Mouse (Mus musculus): ENCODE measurements at regions not wholly inside any gene's neighbourhood (a gene's known extent, or its start where the extent isn't known, plus 50 kb on each side); places are given as distances from the start of the nearest gene placed in this dataset.

DNA sequence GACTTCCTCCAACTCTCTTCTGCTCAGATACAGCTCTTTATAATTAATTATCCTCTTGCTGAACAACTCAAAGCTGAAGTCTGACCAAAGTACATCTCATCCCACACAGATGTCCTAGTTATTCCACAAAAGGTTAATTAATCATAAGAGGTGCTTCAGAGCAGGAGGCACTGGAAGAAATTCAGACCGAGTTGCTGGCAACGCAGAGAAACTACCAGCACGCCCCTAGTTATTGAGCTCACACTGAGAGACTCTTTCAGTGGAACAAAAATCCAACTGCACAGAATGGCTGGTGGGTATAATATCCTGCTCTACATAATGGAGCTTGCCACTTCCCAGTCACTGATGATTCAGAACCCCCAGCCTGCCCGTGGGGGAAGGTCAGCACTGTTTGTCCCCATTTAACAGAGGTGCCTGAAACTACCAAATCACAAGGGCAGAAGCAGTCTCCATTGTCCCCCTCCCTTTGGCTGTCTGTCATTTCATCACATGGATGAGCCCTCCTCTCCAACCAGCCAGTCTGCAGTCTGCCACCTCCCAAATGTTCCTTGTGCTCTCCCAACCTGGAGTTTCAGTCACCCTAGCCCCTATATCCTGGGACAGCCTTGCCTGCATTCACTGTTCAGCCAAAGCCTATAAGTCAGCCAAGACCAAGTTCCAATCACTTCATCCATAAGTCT, 170.3 kb upstream of the Creb1 start:
- DNase-seq (ENCODE audit: low read depth, low spot score), result no peak

DNA sequence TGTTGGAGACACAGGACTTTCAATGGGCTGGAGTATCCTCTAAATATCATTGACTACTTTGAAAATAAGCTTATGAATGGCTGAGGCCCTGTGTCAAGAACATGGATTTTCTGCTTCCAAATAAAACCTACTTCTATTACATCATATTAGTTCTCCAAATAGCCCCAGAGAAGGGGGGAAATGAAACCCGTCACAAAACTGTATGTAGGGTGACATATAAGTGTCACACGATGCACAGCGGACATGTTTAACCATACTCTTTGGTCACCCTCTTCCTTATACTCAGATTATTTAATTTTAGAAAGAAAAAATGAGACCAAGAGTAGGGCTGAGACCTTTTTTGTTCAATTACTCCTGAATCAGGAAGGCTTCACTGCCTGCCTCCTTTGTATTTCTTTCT, 189.2 kb upstream of the Creb1 start:
- DNase-seq (ENCODE audit: low read depth, low spot score), result no peak

DNA sequence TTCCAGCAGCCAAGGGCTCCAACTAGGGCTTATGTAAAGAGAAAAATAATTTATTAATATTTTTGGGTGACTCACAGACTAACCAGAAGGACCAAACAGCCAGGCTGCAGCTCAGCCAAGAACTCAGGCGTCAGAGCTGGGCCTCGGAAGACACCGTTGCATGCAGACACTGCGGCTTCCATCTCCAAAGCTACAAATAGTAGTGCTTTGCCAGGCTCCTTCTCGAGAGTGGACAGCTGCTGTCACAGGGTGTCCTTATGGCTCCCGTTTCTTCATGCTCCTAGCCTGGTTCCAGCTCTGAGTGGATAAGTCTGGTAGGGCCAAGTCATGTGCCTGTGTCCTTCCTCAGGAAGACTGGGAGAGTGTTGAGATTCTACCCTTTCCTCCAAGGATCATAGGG, 190.8 kb upstream of the Creb1 start:
- no peak for DNase-seq (ENCODE audit: low read depth, low spot score)

DNA sequence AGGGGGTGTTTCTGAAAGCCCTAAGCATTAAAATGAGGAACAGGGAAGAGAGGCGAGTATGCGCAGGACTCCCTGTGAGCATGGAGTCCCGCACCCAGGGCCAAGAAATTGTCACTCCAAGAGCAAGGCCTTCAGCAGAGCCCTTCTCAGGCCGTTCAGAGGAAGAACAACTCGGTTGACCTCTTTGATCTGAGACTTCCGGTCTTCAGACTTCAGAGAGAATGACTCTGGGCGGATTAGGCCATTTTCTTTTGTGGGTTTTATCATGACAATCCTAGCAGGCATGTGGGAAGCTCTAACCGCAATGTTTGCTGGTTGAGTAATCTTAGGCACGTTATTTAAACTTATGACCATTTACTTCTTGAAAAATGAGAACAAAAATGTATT, 193.9 kb upstream of the Creb1 start:
- peak; percentile 70 for DNase-seq (ENCODE audit: low read depth, low spot score)

DNA sequence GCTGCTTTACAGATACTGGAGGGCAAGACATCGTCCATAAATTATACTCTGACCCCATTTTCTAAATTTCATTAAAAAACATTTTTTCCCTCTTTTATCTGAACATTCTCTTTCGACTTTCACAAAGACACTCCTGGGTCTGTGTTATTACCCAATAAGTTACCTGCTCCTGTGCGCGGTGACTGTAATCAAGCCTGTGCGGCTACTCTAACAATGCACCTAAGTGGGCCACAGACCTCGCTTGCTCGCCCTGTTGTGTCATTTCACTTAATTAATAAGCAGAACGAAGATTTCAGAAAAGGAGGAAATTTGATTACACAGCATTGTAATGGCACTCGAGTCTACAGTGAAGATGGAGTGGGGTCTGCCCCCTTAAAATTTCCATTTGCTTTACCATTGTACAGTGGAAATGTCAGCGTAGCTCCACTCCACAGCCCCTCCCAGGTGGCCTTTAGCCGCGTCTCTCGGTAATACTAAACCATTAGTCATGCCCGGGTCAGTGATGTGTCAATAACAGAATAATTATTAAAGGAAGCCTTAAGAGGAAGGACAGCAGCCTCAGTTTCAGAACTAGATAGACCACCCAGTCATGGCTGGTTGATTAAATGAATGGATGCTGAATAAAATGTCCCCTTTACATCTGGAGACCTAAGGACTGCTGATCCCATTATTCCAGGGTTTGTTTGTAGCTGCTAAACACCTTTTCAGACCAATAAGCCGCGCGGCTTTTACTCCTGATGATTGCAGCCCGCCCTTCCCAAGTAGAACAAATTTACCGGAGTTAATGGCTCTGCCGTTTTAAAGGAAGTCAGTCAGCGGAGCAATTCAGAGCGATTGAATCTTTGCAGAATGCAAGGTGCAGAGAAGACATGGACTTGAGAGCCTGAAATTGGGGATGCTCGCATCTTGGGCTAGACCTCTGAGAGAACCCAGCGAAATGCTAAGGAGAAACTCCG, 194.5 kb upstream of the Creb1 start:
- DNase-seq (ENCODE audit: low read depth, low spot score), result no peak

DNA sequence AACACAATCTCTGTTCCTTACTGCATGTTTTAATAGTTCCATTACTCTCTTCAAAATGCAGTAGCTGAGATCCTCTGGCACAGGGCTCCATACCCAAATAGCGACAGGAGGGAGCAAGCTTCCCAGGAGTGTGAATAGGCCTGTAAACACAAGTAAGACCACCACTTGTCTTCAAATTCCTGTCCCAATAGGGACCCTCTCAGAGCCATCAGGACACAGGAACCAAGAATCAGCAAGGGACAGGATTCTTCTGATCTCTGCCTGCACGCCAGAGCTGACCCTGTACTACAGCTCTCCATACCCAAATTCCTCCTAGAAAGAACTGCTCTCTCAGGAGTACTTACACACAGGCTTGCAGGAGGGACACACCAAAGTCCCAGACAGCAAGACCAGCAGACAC, 200.9 kb upstream of the Creb1 start:
- no peak for DNase-seq (ENCODE audit: low read depth, low spot score)

DNA sequence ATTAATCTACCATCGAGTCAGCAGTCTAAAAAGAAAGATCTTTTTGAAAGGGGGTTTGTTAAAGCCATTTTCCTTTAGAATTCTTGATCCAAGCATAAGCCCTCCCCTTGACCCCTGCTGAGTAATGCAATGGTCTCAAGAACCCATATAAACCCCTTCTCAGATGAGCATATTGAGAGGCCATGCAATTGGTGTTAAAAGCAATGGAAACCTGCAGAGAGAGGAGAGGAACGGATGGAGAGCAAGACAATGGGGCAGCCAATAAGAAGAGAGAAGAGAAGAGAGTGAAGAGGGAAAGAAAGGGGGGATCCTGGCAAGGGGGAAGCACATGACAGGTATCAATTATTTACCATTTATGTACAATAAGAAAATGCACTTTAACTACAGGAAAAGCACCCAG, 201.7 kb upstream of the Creb1 start:
- DNase-seq (ENCODE audit: low read depth, low spot score), result no peak

DNA sequence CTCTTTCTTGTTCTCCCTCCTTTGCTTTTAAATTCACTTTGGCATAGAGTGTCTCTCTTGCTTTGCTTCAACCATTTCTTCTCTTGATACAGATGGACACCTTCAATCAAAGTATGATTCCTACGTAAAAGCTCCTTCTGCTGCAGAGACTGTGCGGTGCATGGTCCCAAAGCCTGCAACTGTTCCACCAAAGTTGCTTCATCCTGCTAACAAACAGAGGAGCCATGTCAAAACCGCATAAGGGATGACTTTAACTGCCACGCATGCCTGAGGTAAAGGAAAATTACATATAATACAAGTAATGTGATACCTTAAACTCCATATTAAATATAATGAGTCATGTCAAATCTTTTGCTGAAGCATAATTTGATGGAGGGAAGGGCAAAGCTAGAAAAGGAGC, 200.1 kb upstream of the Klf7 start:
- DNase-seq (ENCODE audit: low read depth, low spot score), result peak; percentile 30

DNA sequence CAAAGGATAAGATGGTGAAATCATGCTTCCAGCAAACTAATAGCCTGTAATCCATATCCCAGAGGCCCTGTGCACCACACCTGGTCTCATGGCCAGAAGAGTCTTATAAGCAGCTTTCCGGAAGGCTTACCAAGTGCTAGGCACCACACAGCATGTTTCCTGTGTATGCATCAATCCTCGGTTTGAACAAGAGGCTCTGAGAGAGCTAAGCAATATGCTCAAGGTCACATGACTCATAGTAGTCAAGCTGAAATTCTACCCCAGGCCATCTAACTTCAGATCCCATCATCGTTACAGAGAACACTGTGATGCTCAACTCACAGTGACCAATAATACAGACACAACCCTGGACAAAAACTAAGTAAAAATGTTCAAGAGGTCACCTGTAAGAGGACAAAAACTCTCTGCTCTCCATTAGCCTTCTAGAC, 197.1 kb upstream of the Klf7 start:
- peak; percentile 26 for DNase-seq (ENCODE audit: low read depth, low spot score)

DNA sequence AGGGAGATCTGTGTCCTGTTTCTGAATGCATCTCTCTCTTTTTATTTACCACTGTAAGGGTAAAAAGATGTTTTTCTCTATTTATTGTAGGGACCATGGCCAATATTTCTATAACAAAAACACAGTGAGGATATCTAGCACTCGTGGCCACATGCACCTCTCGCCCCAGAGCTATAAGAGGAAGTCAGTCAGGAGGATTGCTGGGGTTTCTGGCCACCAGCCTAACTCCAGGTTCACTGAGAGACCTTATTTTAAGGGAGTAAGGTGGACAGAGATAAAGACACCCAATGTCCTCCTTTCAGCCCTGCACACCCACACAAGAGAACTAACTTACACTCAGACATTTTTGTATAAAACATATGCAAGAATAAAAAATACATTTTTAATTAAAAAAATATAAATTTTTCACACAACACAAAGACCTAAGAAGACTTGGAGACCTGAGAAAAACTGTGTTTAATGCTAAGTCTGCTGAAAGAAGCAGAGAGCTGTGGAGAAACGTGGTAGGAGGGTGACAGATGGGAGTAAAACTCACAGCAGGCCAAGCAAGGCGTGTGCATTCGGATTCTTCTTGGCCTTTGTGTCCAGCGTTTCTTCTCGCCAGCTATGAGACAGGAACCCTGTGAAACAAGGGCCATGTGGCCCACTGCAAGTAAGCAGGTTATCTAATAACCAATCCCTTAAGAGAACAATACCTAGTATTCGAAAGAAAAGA, 196.5 kb upstream of the Klf7 start:
- no peak for DNase-seq (ENCODE audit: low read depth, low spot score)

DNA sequence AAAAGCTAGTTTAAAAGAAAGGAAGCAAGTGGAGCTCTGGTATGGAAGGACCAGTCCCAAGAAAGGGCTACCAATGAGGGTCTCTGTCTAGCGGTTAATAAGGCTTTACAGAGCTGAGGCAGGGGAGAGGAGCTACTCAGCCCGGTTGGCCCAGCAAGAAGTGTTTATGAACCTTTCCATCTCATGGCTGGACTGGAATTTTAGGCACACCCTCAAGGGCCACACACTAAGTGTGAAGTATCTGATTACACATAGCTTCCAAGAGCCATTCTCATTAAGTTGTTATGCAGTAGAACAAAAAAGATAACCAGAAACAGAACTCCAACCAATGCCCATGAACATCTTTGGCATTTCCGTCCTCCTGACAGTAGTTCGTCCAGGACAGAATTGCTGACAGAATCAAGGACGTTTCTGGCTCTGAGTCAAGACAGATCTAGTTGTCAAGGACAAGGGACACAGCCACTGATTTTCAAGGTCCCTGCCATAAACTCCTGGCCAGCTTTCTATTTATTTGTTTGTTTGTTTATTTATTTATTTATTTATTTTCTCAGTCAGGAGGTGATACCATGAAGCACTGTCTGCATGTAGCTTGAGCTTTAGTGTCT, 195.1 kb upstream of the Klf7 start:
- no peak for DNase-seq (ENCODE audit: low read depth, low spot score)

DNA sequence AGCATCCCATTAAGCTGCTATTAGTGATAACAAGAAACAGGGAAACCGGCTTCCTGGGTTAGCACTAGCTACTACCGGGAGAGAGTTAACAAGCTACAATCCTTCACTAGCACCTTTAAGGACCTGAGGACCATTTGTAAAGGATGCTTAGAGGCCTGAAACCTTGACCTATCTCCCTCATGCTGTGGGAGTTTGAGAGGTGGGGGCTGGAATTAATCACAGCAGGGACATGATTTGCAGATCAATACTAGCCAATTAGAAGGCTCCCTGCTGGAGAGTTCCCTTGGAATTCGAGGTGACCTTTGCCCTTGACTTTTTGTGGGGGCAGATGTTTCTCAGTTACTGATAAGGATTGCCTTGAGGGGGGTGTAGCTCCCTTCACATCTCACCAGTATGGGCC, 189.3 kb upstream of the Klf7 start:
- DNase-seq (ENCODE audit: low read depth, low spot score), result no peak

DNA sequence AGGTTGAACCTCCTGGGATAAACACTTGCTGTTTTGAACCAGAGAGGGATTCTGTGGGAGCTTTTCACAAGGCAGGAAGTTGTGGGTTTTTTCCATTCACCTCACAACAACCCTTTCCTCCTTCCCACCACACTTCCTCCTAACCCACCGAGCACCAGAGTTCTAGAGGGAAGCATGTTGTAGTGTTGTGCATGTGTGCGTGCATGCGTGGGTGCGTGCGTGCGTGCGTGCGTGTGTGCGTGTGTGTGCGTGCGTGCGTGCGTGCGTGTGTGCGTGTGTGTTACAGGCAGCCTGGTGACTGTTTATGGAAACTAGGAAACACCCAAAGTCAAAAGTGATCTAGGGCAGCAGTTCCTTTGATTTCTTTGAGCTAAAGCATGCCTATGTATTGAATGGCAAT, 186.5 kb upstream of the Klf7 start:
- no peak for DNase-seq (ENCODE audit: low read depth, low spot score)

DNA sequence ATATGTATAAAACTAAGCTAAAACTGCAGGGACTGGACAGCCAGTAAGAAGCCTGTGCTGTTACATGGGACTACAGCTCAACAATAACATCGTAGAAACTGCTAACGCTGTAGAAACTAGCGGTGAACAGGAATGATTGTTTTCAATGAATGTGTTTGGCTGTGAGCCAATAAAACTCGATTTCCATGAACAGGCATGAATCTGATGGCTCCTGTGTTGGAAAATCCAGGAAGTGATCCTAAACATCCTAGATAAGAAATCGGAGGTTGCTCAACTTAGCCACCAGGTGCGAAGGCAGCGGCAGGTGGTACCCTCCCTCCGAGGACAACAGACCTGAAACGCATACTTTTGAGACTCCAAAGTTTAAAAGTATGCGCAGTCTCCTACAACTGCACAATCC, 186.0 kb upstream of the Klf7 start:
- no peak for DNase-seq (ENCODE audit: low read depth, low spot score)

DNA sequence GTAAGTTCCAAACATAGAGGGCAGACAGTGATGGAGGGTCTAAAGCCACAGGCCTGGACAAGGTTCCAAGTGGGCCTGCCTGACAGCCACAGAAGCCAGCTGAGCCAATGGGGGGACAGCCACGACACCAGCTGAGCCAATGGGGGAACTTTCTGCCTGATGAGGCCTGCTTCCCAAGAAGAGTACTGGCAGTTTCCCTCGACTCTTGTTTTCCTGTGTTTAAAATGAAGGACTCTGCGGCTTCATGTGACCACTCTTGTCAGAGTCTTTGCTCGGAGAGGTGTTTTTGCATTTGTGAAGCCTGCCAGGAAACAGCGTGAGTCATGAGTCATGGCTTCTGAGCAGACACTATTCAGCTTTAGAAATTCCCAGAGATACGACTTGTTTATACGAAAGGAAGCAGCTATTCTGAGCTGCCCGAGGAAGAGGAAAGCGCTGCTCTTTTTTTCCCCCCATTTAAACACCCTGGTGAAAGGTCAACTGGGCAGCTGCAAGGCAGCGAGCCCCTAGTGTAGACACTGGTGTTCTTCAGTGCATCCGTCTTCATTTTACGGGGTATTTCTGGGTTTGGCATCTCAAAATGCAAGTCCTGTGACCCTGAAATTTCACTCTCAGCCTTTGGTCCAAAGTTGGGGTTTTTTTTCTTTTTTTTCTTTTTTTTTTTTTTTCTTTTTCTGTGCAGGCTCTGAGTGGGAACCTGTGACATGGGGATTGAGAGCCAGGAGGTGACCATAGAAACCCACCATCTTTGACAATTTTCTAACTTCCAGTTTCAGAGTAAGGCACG, 183.5 kb upstream of the Klf7 start:
- DNase-seq (ENCODE audit: low read depth, low spot score), result peak; percentile 98

DNA sequence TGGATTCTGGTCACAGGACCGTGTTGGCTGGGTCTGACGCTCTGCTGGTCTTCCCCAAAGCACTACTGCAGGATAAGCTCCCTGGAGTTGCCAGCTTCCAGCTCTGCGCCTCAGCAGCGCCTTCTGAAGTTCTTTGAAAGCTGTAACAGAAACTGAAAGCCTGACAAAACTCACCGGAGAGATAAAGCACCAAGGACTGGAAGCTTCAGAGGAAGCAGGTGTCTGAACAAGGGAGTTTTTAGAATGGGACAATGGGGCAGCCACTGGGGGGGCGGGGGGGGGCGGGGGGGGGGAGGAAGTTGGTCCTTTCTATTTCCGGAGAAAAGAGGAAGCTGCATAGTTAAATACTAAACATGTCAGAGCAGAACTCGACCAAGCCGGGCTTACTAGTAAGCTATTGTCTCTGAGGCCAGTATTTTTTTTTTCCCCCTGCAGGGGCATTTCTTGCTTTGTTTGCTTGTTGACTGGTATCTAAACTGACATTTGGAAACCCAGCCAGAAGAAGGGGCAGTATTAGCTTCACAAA, 180.8 kb upstream of the Klf7 start:
- DNase-seq (ENCODE audit: low read depth, low spot score), result no peak

DNA sequence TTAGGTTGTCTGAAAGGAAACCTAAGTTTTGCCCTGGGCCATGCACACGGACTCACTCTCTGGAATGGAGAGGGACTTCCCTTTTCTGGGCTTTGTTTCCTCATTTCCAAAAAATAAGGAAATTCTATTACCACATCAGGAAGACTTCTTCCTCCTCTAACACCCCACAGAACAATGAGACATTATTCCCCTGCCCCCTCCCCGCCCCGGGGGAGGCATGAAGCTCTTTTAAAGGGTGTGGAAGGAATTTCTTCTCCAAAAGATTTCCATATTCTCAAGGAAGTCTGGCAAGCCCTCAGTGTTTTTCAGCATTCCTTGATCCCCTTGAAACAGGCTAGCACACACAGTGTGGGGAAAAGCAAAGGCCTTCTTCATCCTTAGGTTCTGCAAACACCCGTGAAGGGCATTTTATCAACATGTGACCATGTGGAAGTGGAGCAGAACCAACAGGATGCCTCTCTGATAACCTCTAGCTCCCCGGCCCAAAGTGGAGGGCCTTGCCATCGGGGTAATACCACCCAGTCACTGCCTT, 179.5 kb upstream of the Klf7 start:
- DNase-seq (ENCODE audit: low read depth, low spot score), result peak; percentile 56

DNA sequence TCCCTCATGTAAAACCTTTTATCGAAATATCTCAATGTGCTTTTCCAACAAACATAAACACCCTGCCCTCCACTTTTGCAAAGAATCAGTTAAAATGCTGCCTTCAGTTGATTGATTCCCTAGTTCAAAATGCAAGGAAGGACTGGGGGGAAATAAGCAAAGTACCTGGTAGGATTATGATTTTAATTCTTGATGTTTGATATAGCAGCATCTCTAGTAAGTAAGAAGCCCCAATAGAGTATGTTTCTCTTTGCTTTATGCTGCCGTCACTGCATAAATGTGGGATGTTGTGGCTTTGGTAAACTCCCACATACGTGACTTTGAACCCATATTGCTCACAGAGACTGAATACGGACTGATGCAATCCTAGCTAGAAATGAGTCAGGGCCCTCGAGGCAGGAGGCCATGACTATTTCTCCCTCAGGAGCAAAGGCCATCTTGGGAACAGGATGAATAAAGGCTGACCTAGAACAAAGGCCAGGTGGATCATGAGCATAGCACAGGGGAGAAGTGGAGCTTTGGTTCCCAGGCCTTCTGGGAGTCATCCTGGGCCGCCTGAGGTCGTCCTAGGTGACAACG, 179.0 kb upstream of the Klf7 start:
- DNase-seq (ENCODE audit: low read depth, low spot score), result peak; percentile 85

DNA sequence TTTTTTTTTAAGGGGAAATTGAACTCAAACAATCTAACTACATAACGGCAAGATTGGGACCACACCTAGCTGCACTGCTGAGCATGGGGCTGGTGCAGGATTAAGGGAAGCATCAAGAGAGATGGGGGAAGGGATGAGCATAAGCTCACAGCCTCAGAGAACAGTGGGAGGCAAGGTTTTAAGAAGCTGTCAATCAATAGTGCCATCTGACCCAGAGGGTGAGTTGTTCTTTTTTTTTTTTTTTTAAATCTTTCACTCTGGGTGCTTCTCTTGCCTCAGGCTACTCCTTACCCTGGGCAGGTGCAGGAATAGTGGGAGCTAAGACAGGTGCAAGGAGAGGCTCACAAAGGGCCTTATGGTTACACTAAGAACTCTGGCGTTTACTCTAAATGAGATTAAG, 176.9 kb upstream of the Klf7 start:
- no peak for DNase-seq (ENCODE audit: low read depth, low spot score)

DNA sequence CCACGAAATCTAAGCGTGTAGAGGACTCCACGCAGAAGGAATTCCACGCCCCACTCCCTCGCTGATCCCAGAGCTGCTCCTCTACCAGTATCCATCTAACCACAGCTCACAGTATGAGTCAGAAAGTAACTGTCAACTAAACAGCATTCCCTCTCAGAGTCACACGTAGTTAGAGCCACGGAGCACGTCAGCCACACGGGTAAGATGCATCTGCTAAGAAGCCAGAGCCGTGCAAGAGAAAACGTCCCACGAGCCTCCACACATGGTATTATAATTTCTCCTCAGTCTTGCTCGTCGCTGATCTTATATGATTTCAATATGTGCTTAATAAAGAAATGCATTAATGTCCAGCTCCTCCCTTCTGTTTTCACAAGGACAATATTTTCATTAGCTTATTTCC, 176.1 kb upstream of the Klf7 start:
- DNase-seq (ENCODE audit: low read depth, low spot score), result peak; percentile 23

Measured in 3T3-L1 (cell line).